Mouse (Mus musculus) heart, embryonic 16.5 days (tissue): ENCODE data around the gene Abcb4. TPM values are rescaled to one million over a fixed set of nuclear protein-coding genes. Genes with fewer than 3 reads are reported as not detected.
A peak's percentile ranks its signal among the peaks of the same experiment; 100 is the strongest.
"Not testable (repeated sequence)": the region's sequence is repeated elsewhere in the genome, so short reads cannot be mapped to it uniquely, and the experiment has no call there.

ENCODE experiments used
- ATAC-seq: fragments of 200-750 bp; cut with Nextera tagmentation; replicated peaks from 2 replicates; pipeline ENCODE4 v1.8.0; 2017; ENCODE audit warnings: moderate number of reproducible peaks; ENCODE audit not compliant: insufficient read depth, low FRiP score; ENCODE audit errors: extremely low read depth
- H3K27ac ChIP-seq: fragments of 300-500 bp; sonication (generic); 2 replicates; pipeline ENCODE4 v1.5.1; 2014; ENCODE audit warnings: mild to moderate bottlenecking, low read length, control low read depth, moderate library complexity
- H3K27me3 ChIP-seq: fragments of 300-500 bp; sonication (generic); 2 replicates; pipeline ENCODE4 v1.6.1; 2014; ENCODE audit warnings: low read length, mixed read lengths; ENCODE audit not compliant: control insufficient read depth, insufficient read depth
- H3K36me3 ChIP-seq: fragments of 300-500 bp; sonication (generic); 2 replicates; pipeline ENCODE4 v1.6.1; 2014; ENCODE audit not compliant: control insufficient read depth, insufficient read depth
- H3K4me1 ChIP-seq: fragments of 300-500 bp; sonication (generic); 2 replicates; pipeline ENCODE4 v1.6.1; 2014; ENCODE audit warnings: low read length, mixed read lengths; ENCODE audit not compliant: control insufficient read depth, insufficient read depth
- H3K4me2 ChIP-seq: fragments of 300-500 bp; sonication (generic); 2 replicates; pipeline ENCODE4 v1.6.1; 2014; ENCODE audit warnings: low read depth, mild to moderate bottlenecking, control low read depth, low read length
- H3K4me3 ChIP-seq: fragments of 300-500 bp; sonication (generic); 2 replicates; pipeline ENCODE4 v1.5.1; 2014; ENCODE audit warnings: mild to moderate bottlenecking, control low read depth, low read length
- H3K9ac ChIP-seq: fragments of 300-500 bp; sonication (generic); 2 replicates; pipeline ENCODE4 v1.6.1; 2014; ENCODE audit warnings: low read length, control low read depth
- H3K9me3 ChIP-seq: fragments of 300-500 bp; sonication (generic); replicated peaks from 2 replicates; pipeline ENCODE4 v1.6.1; 2016; ENCODE audit warnings: low read length; ENCODE audit not compliant: control insufficient read depth
- WGBS: fragments of 180-500 bp; shearing (Covaris S2); extraction: QIAGEN DNeasy Blood & Tissue Kit; methylation state at CpG from one replicate; pipeline ENCODE4 v1.1.7; 2014; 5-methylcytosine and 5-hydroxymethylcytosine counted together
- polyA plus RNA-seq: library from polyadenylated mRNA; unstranded; fragments of >200 nt; fragmentation: Nextera tagmentation; extraction: Ambion mirVana; gene quantifications from 2 replicates; pipeline ENCODE4 v1.2.1, GENCODE M21; 2015

Abcb4 gene
- polyA plus RNA-seq = 0.14 and 0.38 TPM in 2 replicates

DNA sequence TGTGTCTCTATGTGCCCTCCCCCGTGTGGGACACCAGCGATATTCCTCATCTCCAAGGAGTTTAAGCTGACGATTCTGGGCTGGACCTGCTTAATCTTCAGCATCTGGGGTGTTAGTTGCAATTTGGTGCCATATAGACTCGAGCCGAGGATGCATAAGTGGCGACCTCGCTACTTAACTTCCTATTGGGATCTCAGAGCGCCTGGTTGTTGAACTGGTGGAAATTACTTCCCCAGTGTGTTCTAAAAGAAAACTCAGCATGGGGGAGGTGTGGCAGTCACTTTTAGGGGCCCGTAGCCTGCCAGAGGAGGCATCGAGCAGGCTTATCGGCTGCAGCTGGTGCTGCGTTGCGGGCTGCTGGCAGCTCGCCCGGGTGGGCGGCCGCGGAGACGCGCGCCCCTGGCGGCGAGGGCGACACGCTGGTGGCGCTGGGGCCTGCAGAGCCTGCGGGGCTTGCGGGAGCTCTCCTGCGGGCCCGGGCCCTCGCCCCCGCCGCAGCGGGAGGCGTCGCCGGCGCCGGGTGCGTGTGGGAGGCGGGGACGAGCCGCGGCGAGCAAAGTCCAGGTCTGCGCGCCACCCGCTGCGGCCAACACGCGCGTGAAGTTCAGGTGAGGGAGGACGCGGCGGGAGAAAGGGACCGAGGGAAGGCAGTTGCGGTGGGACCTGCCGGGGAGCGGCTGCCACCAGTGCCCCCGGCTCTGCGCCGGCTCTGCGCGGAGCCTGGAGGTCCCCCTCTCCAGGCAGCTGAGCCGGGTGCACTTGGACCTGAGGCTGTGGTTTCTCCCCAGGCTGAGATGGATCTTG is at the start of gene Abcb4:
Gene Abcb4, plus strand, starts transcription at position 418 of the 804 bp plus-strand sequence.
- H3K9ac ChIP-seq = peak within 1 kb of the TSS; percentile 72
- H3K27me3 ChIP-seq = no peaks in the 10 kb centered on the region; the same call in 1 of the 2 replicates
- peak; percentile 65 for ATAC-seq
- WGBS = under 1% methylated on average over 65 of the region's 65 CpGs
- peak within 1 kb of the TSS; percentile 95 for H3K4me2 ChIP-seq
- no peak within 1 kb of the TSS for H3K27ac ChIP-seq
- H3K36me3 ChIP-seq = no peaks in the 10 kb centered on the region
- no peaks in the 10 kb centered on the region; the same call in 1 of the 2 replicates for H3K9me3 ChIP-seq
- peaks cover 9% of the 10 kb centered on the region for H3K4me1 ChIP-seq
- H3K4me3 ChIP-seq = peak within 1 kb of the TSS; percentile 68

DNA sequence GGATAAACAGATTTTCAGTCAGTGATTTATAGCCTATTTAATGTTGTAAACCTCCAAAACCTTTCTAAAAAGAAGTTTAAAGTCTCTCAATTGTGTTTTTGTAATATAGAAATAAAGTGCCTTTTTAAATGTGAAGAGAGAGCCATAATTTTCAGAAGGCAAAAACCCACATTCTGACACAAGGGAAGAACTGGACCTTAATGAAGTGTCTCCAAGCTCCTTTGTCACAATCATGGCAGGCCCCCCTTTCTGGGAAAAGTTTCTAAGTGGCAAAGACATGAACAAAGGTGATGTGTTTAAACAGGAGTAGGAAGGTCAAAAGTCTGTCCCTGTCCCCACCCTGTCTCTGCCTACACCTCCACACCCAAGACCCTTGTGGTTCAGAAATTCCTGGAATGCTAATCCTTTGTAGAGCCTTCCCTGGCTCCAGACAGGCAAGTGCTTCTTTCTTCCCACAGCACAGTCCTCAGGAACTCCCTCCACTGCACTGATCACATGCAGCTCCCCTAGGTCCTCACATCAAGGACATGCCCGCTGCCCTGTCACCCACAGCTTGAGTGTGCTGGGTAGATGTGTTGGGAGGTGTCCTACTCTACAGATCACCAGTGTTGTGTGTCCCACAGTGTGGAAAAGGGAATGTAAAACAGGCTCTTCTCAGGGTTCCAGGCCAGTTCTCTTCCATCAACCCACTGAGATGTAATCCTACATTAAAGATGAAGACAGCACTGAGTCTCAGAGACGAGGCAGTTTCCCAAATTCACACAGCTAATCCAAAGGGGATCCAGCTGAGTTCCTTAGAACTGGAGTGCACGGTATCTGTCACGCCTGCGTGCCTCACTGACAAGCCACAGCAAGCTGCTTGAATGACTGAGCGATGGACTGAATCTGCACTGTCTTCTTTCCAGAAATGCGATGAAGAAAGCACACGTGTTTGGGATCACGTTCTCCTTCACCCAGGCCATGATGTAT is 44.6 kb upstream of the Abcb4 start:
- not testable (repeated sequence) for H3K27ac ChIP-seq, H3K9ac ChIP-seq, H3K27me3 ChIP-seq, H3K4me2 ChIP-seq, H3K9me3 ChIP-seq, ATAC-seq, H3K4me1 ChIP-seq, H3K4me3 ChIP-seq, H3K36me3 ChIP-seq
- WGBS = 58% methylated on average over 4 of the region's 9 CpGs

DNA sequence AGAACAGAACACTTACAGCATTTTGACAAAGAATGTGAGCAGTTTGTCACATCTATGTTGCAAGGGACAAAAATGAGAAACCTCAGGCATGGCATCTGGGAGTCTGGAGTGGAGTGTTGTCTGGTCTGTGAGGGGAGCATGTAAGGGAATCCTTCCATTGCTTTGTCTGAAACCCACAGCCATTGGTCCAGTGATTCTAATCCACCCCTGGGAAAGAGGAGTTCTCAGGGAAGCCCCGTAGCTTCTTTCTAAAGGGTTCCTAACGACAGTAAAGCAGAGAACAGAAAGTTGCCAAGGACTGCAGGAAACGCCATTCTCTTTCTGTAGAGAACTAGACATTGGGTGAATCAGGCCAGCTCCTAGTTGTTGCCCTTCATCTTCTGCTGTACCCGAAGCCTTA is 42.7 kb upstream of the Abcb4 start:
- no peak overlapping the region for H3K9ac ChIP-seq
- no peaks in the 10 kb centered on the region for H3K27me3 ChIP-seq
- no peaks in the 10 kb centered on the region for H3K9me3 ChIP-seq
- H3K27ac ChIP-seq = no peak overlapping the region
- no peak overlapping the region for H3K4me2 ChIP-seq
- no peak overlapping the region for H3K4me3 ChIP-seq
- WGBS = 60% methylated on average over 4 of the region's 4 CpGs
- no peaks in the 10 kb centered on the region for H3K4me1 ChIP-seq
- no peaks in the 10 kb centered on the region for H3K36me3 ChIP-seq
- no peak for ATAC-seq

DNA sequence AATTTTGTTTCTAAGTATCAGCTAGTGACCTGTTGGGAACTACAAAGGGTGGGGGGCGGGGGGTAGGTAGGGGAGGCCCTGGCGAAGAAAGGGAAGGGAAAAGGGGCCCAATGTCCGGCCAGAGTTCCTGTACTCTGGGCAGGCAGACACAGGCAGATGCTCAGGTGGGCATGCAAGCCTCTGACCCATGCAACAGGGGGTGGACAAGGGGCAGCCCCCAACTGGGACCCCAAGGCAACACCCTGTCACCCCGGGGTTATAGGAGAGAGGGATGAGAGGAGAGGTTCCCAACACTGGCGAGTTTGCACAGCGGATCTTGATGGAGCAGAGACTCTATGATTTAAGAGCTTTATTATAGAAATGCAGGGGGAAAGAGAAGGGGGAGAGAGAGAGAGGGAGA is 36.3 kb upstream of the Abcb4 start:
- Histone ChIP-seq H3K9ac (no peak overlapping the region), H3K36me3 (no peaks in the 10 kb centered on the region), H3K27me3 (no peaks in the 10 kb centered on the region), H3K9me3 (no peaks in the 10 kb centered on the region), H3K27ac (no peak overlapping the region), H3K4me1 (no peaks in the 10 kb centered on the region), H3K4me2 (no peak overlapping the region), H3K4me3 (no peak overlapping the region)
- WGBS = 66% methylated on average over 6 of the region's 6 CpGs
- no peak for ATAC-seq

DNA sequence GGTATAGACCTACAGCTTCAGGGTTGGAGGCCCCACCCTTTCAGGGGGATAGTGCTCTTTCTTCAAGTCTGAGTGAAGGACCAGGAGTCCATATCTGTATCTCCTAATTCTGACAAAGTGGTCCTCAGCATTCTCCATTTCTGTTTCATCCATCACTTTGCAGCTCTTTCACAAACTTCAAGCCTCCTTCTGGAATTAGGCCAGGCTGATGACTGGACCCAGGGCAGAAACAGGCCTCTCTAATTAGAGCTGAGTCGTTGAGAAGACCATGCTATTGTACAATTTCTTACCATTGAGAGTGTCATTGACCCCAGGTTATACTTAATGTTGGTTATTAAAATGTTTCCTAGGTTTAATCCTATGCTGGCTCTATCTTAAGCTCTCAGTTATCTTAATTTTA is 31.7 kb upstream of the Abcb4 start:
- H3K4me2 ChIP-seq = no peak overlapping the region
- H3K36me3 ChIP-seq = no peaks in the 10 kb centered on the region
- no peaks in the 10 kb centered on the region for H3K4me1 ChIP-seq
- no peak overlapping the region for H3K27ac ChIP-seq
- H3K9ac ChIP-seq = no peak overlapping the region
- no peaks in the 10 kb centered on the region for H3K27me3 ChIP-seq
- 78% methylated on average over 1 of the region's 1 CpGs for WGBS
- H3K9me3 ChIP-seq = no peaks in the 10 kb centered on the region
- ATAC-seq = no peak
- no peak overlapping the region for H3K4me3 ChIP-seq

DNA sequence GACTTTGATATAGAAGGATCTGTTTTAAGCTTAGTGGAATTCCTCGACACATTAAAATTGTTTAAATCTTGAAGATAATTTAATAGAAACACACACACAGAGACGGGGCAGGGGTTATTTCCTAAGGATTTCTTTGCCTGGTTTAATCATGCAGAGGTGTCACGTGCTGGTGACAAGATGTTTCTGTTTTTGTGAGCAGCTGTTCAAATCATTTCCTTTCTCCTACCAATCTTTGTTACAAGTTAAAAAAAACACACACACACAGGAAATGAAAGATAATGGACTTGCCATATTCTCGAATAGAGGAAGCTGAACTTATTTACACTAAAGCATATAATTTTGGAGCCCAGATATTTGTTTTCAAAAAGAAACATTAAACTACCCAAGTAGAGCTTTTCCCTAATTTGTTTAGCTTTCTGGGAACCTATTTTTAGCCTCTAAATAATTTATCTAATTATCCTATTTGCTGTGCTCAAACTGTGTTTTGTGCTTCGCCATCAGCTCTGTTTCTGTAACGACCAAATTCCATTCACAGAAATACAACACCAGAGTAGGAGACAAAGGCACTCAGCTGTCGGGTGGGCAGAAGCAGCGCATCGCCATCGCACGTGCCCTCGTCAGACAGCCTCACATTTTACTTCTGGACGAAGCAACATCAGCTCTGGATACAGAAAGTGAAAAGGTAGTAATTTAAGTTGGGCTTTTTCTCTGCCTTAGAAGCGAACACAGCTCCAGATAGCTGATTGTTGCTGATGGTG is 29.8 kb upstream of the Abcb4 start:
- Histone ChIP-seq H3K4me3 (no peak overlapping the region), H3K27ac (0 out of 2 replicates have a peak overlapping the region, but pooled peaks have one; percentile 18), H3K9ac (no peak overlapping the region), H3K4me2 (no peak overlapping the region), H3K9me3 (no peaks in the 10 kb centered on the region), H3K27me3 (no peaks in the 10 kb centered on the region), H3K4me1 (0 out of 2 replicates have a peak, but pooled peaks cover 2% of the 10 kb centered on the region), H3K36me3 (no peaks in the 10 kb centered on the region)
- no peak; the same call in 1 of the 2 replicates for ATAC-seq
- 45% methylated on average over 14 of the region's 14 CpGs for WGBS

DNA sequence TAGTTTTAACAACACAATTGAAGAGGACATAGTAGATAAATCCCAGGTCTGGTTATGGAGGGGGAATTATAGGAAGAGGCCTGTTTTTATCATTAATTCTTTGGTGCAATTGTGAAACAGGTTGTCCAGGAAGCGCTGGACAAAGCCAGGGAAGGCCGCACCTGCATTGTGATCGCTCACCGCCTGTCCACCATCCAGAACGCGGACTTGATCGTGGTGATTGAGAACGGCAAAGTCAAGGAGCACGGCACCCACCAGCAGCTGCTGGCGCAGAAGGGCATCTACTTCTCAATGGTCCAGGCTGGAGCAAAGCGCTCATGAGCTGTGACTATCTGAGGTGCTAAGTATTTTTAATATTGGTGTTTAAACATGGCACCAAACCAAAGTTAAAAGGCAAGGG is 27.9 kb upstream of the Abcb4 start:
- not testable (repeated sequence) for H3K4me2 ChIP-seq, H3K4me1 ChIP-seq, H3K27me3 ChIP-seq, H3K27ac ChIP-seq, H3K4me3 ChIP-seq, ATAC-seq, H3K9ac ChIP-seq, H3K9me3 ChIP-seq, H3K36me3 ChIP-seq
- WGBS = 75% methylated on average over 10 of the region's 11 CpGs

DNA sequence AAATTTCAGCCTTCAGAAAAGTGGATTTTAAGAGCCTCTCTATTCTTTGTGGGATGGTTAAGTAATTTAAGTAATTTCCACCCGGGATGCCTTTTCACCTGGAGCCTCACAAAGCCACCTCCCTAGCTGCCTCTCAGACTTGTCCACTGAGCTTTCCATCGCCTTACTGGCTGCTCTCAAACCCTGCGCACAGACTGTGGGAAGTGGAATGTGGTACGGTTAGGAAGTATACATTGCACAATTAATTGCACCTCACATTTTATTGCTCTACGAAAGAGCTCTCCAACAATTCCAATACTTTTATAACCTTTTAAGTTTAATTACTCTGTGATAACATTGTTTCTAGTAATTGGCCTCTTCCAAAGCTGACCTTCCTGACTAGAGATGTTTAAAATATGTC is 27.2 kb upstream of the Abcb4 start:
- 89% methylated on average over 5 of the region's 5 CpGs for WGBS
- ATAC-seq = no peak
- no peak overlapping the region for H3K27ac ChIP-seq
- no peak overlapping the region for H3K4me2 ChIP-seq
- H3K27me3 ChIP-seq = no peaks in the 10 kb centered on the region
- H3K36me3 ChIP-seq = no peaks in the 10 kb centered on the region
- H3K9ac ChIP-seq = no peak overlapping the region
- 0 out of 2 replicates have a peak, but pooled peaks cover 2% of the 10 kb centered on the region for H3K4me1 ChIP-seq
- H3K4me3 ChIP-seq = no peak overlapping the region
- no peaks in the 10 kb centered on the region for H3K9me3 ChIP-seq
